Mouse (Mus musculus) embryonic facial prominence, embryonic 14.5 days (tissue): Measurements from ENCODE around the gene Tmem107. TPM values are rescaled to one million over a fixed set of nuclear protein-coding genes. Genes with fewer than 3 reads are reported as not detected.

Experiments used
- ATAC-seq: fragments of 200-750 bp; cut with Nextera tagmentation; 2 replicates; pipeline ENCODE4 v1.8.0; 2017; ENCODE audit warnings: low read depth, moderate number of reproducible peaks, moderate TSS enrichment
- DNase-seq: peaks from one replicate; pipeline ENCODE4 v3.0.0-alpha.2; 2015; ENCODE audit warnings: low spot score
- H3K27ac ChIP-seq: fragments of 300-500 bp; sonication (generic); replicated peaks from 2 replicates; pipeline ENCODE4 v1.5.1; 2014; ENCODE audit warnings: low read depth, mild to moderate bottlenecking, low read length, moderate library complexity
- H3K27me3 ChIP-seq: fragments of 300-500 bp; sonication (generic); replicated peaks from 2 replicates; pipeline ENCODE4 v1.6.1; 2014; ENCODE audit warnings: low read length; ENCODE audit not compliant: control insufficient read depth, insufficient read depth
- H3K36me3 ChIP-seq: fragments of 300-500 bp; sonication (generic); 2 replicates; pipeline ENCODE4 v1.6.1; 2014; ENCODE audit warnings: low read length, mixed read lengths; ENCODE audit not compliant: control insufficient read depth, insufficient read depth
- H3K4me1 ChIP-seq: fragments of 300-500 bp; sonication (generic); 2 replicates; pipeline ENCODE4 v1.6.1; 2014; ENCODE audit warnings: antibody characterized with exemption, low read length; ENCODE audit not compliant: control insufficient read depth, insufficient read depth
- H3K4me2 ChIP-seq: fragments of 300-500 bp; sonication (generic); 2 replicates; pipeline ENCODE4 v1.6.1; 2014; ENCODE audit warnings: low read depth, mild to moderate bottlenecking, low read length, moderate library complexity, mixed read lengths
- H3K4me3 ChIP-seq: fragments of 300-500 bp; sonication (generic); 2 replicates; pipeline ENCODE4 v1.5.1; 2014; ENCODE audit warnings: low read depth, mild to moderate bottlenecking, low read length
- H3K9ac ChIP-seq: fragments of 300-500 bp; sonication (generic); 2 replicates; pipeline ENCODE4 v1.6.1; 2014; ENCODE audit warnings: low read depth, mild to moderate bottlenecking, low read length, moderate library complexity, mixed read lengths
- H3K9me3 ChIP-seq: fragments of 300-500 bp; sonication (generic); 2 replicates; pipeline ENCODE4 v1.6.1; 2016; ENCODE audit warnings: low read length; ENCODE audit not compliant: control insufficient read depth
- WGBS: fragments of 180-500 bp; shearing (Covaris S2); extraction: QIAGEN DNeasy Blood & Tissue Kit; methylation state at CpG from one replicate; pipeline ENCODE4 v1.1.7; 2014; 5-methylcytosine and 5-hydroxymethylcytosine counted together
- polyA plus RNA-seq: library from polyadenylated mRNA; unstranded; fragments of >200 nt; fragmentation: Nextera tagmentation; extraction: Ambion mirVana; gene quantifications from 2 replicates; pipeline ENCODE4 v1.2.1, GENCODE M21; 2014

Tmem107 gene
- polyA plus RNA-seq = 65.6 and 87.8 TPM in 2 replicates

- peak within 1 kb of the TSS; percentile 66 for H3K4me2 ChIP-seq
- peak within 1 kb of the TSS; percentile 98 for H3K27ac ChIP-seq
- H3K27me3 ChIP-seq = no peaks in the 10 kb centered on the region
- peak within 1 kb of the TSS; percentile 91 for H3K9ac ChIP-seq
- DNase-seq = peak; percentile 98
- H3K36me3 ChIP-seq = no peaks in the 10 kb centered on the region
- H3K9me3 ChIP-seq = no peaks in the 10 kb centered on the region
- peak; percentile 89 for ATAC-seq
- peaks cover 10% of the 10 kb centered on the region; the same call in 1 of the 2 replicates for H3K4me1 ChIP-seq
- peak within 1 kb of the TSS; percentile 67 for H3K4me3 ChIP-seq
- under 1% methylated on average over 27 of the region's 47 CpGs for WGBS
Observed at GRCm38 (mm10) chr11:69070590-69071222, at the start of gene Tmem107. TSS of gene Tmem107 (plus strand) at chr11:69070806.

GRCm38 (mm10) chr11:69026562-69026961 lies 44.0 kb upstream of the Tmem107 start:
- H3K9ac ChIP-seq = no peak overlapping the region
- DNase-seq (no peak), ATAC-seq (no peak)
- H3K4me3 ChIP-seq = no peak overlapping the region
- H3K27me3 ChIP-seq = no peaks in the 10 kb centered on the region
- peaks cover 100% of the 10 kb centered on the region for H3K36me3 ChIP-seq
- H3K4me2 ChIP-seq = no peak overlapping the region
- no peak overlapping the region for H3K27ac ChIP-seq
- WGBS = 89% methylated on average over 3 of the region's 3 CpGs
- H3K9me3 ChIP-seq = no peaks in the 10 kb centered on the region
- no peaks in the 10 kb centered on the region for H3K4me1 ChIP-seq

GRCm38 (mm10) chr11:69028805-69029204 lies 41.8 kb upstream of the Tmem107 start:
- no peaks in the 10 kb centered on the region for H3K9me3 ChIP-seq
- no peaks in the 10 kb centered on the region for H3K4me1 ChIP-seq
- DNase-seq = no peak
- peaks cover 96% of the 10 kb centered on the region for H3K36me3 ChIP-seq
- no peak for ATAC-seq
- no peak overlapping the region for H3K4me3 ChIP-seq
- H3K27me3 ChIP-seq = no peaks in the 10 kb centered on the region
- H3K9ac ChIP-seq = no peak overlapping the region
- H3K4me2 ChIP-seq = no peak overlapping the region
- no peak overlapping the region for H3K27ac ChIP-seq
- WGBS = 75% methylated on average over 2 of the region's 2 CpGs

GRCm38 (mm10) chr11:69033552-69033951 lies 37.1 kb upstream of the Tmem107 start:
- ATAC-seq = no peak
- H3K9ac ChIP-seq = no peak overlapping the region
- 57% methylated on average over 9 of the region's 9 CpGs for WGBS
- H3K27me3 ChIP-seq = no peaks in the 10 kb centered on the region
- peaks cover 72% of the 10 kb centered on the region for H3K36me3 ChIP-seq
- H3K4me3 ChIP-seq = no peak overlapping the region
- DNase-seq = no peak
- peaks cover 10% of the 10 kb centered on the region for H3K4me1 ChIP-seq
- no peak overlapping the region for H3K27ac ChIP-seq
- no peaks in the 10 kb centered on the region for H3K9me3 ChIP-seq
- H3K4me2 ChIP-seq = no peak overlapping the region

- ATAC-seq = no peak
- Histone ChIP-seq H3K9me3 (no peaks in the 10 kb centered on the region), H3K36me3 (peaks cover 62% of the 10 kb centered on the region), H3K4me1 (peaks cover 19% of the 10 kb centered on the region), H3K27ac (no peak overlapping the region), H3K9ac (no peak overlapping the region), H3K4me2 (no peak overlapping the region), H3K27me3 (no peaks in the 10 kb centered on the region), H3K4me3 (no peak overlapping the region)
- 96% methylated on average over 3 of the region's 3 CpGs for WGBS
- no peak for DNase-seq
Observed at GRCm38 (mm10) chr11:69034585-69034984, 36.0 kb upstream of the Tmem107 start.

- Histone ChIP-seq H3K9me3 (no peaks in the 10 kb centered on the region), H3K36me3 (peaks cover 54% of the 10 kb centered on the region), H3K4me3 (no peak overlapping the region), H3K27ac (peak overlapping the region; percentile 74; the same call in 1 of the 2 replicates), H3K9ac (peak overlapping the region; percentile 40), H3K4me1 (peaks cover 19% of the 10 kb centered on the region), H3K4me2 (peak overlapping the region; percentile 51), H3K27me3 (no peaks in the 10 kb centered on the region)
- no peak for DNase-seq
- WGBS = 82% methylated on average over 9 of the region's 9 CpGs
- no peak for ATAC-seq
Observed at GRCm38 (mm10) chr11:69035411-69035810, 35.2 kb upstream of the Tmem107 start.

GRCm38 (mm10) chr11:69035849-69036248 lies 34.8 kb upstream of the Tmem107 start:
- no peaks in the 10 kb centered on the region for H3K27me3 ChIP-seq
- peak; percentile 19; the same call in 1 of the 2 replicates for ATAC-seq
- H3K9me3 ChIP-seq = no peaks in the 10 kb centered on the region
- peak overlapping the region; percentile 53; the same call in 1 of the 2 replicates for H3K4me3 ChIP-seq
- peak overlapping the region; percentile 40 for H3K9ac ChIP-seq
- WGBS = 7% methylated on average over 6 of the region's 8 CpGs
- peak overlapping the region; percentile 74; the same call in 1 of the 2 replicates for H3K27ac ChIP-seq
- H3K4me1 ChIP-seq = peaks cover 19% of the 10 kb centered on the region
- peak; percentile 93 for DNase-seq
- H3K36me3 ChIP-seq = peaks cover 49% of the 10 kb centered on the region
- H3K4me2 ChIP-seq = peak overlapping the region; percentile 51

- 10% methylated on average over 20 of the region's 20 CpGs for WGBS
- ATAC-seq (no peak), DNase-seq (peak; percentile 88)
- peak overlapping the region; percentile 75 for H3K27ac ChIP-seq
- no peaks in the 10 kb centered on the region for H3K27me3 ChIP-seq
- H3K36me3 ChIP-seq = peaks cover 41% of the 10 kb centered on the region
- peaks cover 19% of the 10 kb centered on the region for H3K4me1 ChIP-seq
- H3K9ac ChIP-seq = peak overlapping the region; percentile 67
- H3K9me3 ChIP-seq = no peaks in the 10 kb centered on the region
- peak overlapping the region; percentile 53 for H3K4me3 ChIP-seq
- peak overlapping the region; percentile 51 for H3K4me2 ChIP-seq
Observed at GRCm38 (mm10) chr11:69036486-69037230, 33.9 kb upstream of the Tmem107 start.
